Mouse (Mus musculus) adrenal gland, adult 18-20 months (tissue): Measurements from ENCODE around the gene Nek1. TPM values are rescaled to one million over a fixed set of nuclear protein-coding genes. Genes with fewer than 3 reads are reported as not detected.

Experiments used
- DNase-seq, 2 experiments: peaks; one replicate each; pipeline ENCODE4 v3.0.0; 2021 to 2022; ENCODE audit warnings: low spot score in 2 of 2
- long read RNA-seq, 2 experiments: library from polyadenylated mRNA; stranded (forward); transcript quantifications; one replicate each; pipeline ENCODE4 v2.0.0; 2021
- total RNA-seq, 2 experiments: library from RNA; stranded (reverse); gene quantifications; 1 replicate in 1 of 2; 2 replicates in 1 of 2; pipeline ENCODE4 v1.2.3; 2021

The Nek1 gene
- 10 to 100 TPM; 11.9 to 16.2 TPM for total RNA-seq
- long read RNA-seq, experiment 1, full-length matches to known transcripts, result 2 of 3 reads
- long read RNA-seq, experiment 1, partial matches to known transcripts, result 1 of 3 reads
- long read RNA-seq, experiment 1, other reads (novel, unspliced or antisense), result 0 of 3 reads
- long read RNA-seq, experiment 2, full-length matches to known transcripts, result 5 of 15 reads
- long read RNA-seq, experiment 2, partial matches to known transcripts, result 6 of 15 reads
- long read RNA-seq, experiment 2, other reads (novel, unspliced or antisense), result 4 of 15 reads

DNA sequence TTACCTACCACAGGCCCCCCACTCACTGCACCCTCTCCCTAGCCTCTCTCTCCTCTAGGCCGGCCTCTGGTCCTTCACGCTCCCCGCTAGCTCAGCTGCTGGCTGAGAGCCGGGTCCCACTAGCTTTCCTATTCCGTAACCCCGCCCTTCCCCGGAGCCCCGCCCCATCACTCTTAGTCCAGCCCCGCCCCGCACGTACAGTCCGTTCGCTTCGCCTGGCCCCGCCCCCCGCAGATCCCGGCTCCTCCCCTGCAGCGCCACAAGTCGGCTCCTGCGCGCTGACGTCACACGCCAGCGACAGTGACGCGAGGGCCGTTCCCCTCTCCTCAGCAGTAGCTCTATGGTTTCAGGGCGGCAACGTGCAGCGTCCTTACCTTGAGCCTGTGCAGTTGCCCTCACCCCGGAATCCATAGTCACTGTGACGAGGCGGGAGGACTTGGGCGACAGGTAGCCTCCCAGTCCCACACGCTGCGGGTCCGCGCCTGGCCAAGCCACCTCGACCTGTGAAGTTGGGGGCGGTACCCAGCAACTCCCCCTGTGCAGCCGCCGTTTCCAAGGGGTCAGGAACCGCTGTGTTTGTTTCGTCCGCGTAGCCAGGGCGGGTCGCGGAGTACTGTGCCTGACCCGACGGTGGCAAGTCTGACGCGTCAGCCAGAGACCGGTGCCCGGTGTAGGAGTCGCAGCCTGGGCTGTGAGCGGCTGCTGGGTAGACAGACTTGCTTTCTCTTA lies at the start of gene Nek1:
Gene Nek1, plus strand, starts transcription at position 286 of the 729 bp plus-strand sequence.
- peak; percentile 95 to 98 for DNase-seq

- no peak for DNase-seq
Measured at GRCm38 (mm10) chr8:60947503-60947902, 45.5 kb upstream of the Nek1 start.

GRCm38 (mm10) chr8:60949859-60950258 lies 43.1 kb upstream of the Nek1 start:
- DNase-seq, result no peak

DNA sequence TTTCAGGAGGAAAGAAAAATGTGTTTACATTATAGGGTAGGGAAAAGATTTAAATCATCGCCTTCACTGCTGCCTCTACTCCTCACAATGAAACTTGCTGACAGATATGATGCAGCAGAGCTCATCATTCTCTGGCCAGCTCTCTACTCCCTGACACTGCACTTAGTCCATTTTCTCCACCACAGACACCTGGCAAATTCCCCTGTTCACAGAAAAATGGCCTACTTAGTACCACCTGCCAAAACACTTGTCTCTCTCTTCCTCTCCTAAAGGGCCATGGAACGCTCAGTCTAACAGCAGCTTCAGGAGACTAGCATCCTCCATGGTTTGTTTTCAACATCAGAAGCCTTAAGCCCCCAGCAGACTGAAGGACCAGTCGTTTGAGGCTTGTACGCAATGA lies 41.7 kb upstream of the Nek1 start:
- DNase-seq, result no peak

DNA sequence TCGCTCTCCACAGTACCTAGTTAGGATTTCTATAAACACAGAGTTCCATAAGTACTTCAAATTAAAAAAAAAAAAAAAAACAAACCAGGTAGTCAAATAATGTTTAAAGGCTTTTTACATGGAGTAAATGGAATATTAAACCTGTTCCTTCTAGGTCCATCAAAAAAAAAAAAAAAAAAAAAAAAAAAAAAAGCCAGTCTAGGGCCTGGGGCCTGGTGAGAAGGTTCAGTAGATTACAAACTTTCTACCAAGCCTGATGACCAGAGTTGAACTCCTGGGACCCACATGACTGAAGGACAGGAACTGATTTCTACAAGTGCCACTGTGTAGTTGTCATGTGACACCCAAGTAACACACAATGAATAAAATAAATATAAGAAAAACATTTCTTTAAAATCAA lies 41.2 kb upstream of the Nek1 start:
- DNase-seq, result no peak

DNA sequence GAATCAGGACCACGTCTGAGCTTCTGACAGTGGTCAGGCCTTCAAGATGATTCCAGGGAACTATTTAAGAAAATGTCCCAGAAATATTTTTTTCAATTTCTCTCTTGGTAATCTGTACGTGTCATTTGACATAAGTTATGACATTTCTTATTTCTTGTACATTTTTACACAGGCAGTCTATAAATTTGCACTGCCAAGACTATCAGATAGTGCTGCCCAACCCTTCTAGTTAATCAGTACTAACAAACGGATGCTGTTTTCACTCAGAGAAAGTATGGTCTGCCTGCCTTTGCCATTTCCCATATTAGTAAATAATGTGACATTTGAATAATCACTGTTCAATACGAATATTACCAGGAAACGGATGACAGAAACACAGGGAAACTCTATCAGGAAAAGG lies 40.2 kb upstream of the Nek1 start:
- no peak for DNase-seq

GRCm38 (mm10) chr8:60954281-60955014 lies 38.5 kb upstream of the Nek1 start:
- peak; percentile 43 to 47 for DNase-seq

GRCm38 (mm10) chr8:60956847-60957246 lies 36.1 kb upstream of the Nek1 start:
- no peak for DNase-seq

DNA sequence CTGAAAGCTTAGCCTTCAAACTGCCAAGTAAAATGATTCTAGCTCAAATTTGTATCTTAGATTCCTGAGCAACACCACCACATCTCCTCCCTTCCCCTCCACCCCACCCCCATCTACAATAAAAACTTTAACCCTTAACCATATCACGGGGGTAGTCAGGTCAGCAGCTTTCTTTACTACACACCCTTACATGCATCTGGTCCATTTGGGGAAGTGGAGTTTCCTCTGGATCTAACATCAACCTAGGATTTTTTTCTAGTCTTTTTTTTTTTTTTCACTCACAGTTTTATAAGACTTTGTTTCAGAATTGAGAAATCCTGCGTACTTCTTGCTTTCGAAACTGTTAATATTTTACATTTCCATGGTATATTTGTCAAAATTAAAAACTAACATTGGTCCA lies 30.2 kb upstream of the Nek1 start:
- DNase-seq, result no peak

- DNase-seq, result no peak
Measured at GRCm38 (mm10) chr8:60963931-60964330, 29.1 kb upstream of the Nek1 start.

- no peak for DNase-seq
Measured at GRCm38 (mm10) chr8:60964518-60964917, 28.5 kb upstream of the Nek1 start.

DNA sequence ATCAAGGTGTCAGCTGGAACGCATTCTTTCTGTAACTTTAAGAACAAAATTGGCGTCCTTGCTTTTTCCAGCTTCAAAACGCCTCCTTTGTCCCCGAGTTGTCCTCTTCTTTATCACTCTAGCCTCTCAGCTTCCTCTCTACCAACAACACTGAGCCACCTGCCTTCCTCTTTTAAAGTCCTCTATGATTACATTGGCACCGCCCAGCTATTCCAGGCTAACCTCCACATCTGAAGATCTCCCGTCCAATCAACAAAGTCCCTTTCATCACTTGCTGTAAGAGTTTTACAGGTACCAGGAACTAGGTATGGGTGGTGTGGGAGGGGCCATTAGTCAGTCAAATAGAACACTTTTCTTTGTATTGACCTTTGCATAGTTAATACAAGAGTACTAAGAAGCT lies 27.7 kb upstream of the Nek1 start:
- no peak for DNase-seq

GRCm38 (mm10) chr8:60965741-60966140 lies 27.3 kb upstream of the Nek1 start:
- no peak for DNase-seq

DNA sequence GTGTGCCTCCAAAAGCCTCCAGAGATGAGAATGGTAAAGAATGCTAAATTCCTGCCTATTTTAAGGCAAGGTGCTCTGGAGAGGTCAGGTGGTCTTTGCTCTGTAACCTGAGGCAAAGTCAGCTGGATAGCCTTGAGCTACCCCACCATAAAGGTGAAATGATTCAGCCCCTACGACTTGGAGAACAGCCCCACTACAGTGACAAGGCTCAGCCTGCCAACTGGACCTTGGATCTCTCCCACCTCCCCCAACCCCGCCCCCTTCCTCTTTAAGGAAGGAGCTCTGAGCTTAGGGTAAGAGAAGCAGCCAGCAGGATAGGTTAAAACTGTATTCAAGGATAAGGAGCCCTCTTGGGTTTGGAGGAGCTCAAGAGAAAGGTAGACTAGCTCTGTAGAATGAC lies 23.9 kb upstream of the Nek1 start:
- no peak for DNase-seq

- DNase-seq, result no peak
Measured at GRCm38 (mm10) chr8:60971808-60972207, 21.2 kb upstream of the Nek1 start.

DNA sequence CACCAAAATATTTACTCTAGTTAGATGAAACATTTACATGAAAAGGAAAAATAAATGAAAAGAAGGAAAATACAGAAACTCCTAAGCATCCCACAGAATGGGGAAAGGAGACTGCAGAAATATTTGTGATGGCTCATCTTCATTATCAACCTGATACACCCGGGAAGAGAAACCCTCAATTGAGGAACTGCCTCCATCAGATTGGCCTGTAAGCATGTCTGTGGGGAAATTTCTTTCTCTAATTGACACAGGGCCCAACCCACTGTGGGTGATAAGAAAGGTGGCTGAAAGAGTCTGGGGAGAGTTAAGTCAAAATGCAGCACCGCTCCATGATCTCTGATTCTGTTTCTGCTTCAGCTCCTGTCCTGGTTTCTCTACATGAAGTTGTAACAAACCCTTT lies 19.5 kb upstream of the Nek1 start:
- no peak for DNase-seq

GRCm38 (mm10) chr8:60974837-60975236 lies 18.2 kb upstream of the Nek1 start:
- DNase-seq, result no peak

- no peak for DNase-seq
Measured at GRCm38 (mm10) chr8:60976818-60977217, 16.2 kb upstream of the Nek1 start.

DNA sequence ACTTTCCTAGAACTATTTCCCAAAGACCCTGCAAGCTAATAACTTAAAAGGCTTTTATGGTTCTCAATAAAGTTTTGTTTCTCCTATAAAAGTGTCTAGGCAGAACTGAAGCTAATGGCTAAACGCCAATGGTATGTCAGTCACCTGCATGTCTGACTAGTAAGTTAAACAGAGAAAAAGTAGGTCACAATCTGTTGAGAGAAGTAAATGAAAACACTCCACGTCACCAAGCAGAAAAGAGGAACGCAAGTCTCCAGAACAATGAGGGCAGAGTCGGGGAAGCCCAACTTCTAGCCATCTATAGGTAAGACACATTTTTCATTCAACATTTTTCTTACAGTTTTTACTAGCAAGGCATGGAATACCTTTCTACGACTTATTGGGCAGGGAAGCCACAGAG lies 14.5 kb upstream of the Nek1 start:
- DNase-seq, result no peak

- no peak for DNase-seq
Measured at GRCm38 (mm10) chr8:60981388-60981787, 11.6 kb upstream of the Nek1 start.

- DNase-seq, result peak; percentile 94
Measured at GRCm38 (mm10) chr8:60982701-60983687, 10.0 kb upstream of the Nek1 start, which contains the start of gene Clcn3. Gene Clcn3 (minus strand): TSS chr8:60983300.
